12 mouse cellular contexts compared by ENCODE assay signal in the genomic region with DNA sequence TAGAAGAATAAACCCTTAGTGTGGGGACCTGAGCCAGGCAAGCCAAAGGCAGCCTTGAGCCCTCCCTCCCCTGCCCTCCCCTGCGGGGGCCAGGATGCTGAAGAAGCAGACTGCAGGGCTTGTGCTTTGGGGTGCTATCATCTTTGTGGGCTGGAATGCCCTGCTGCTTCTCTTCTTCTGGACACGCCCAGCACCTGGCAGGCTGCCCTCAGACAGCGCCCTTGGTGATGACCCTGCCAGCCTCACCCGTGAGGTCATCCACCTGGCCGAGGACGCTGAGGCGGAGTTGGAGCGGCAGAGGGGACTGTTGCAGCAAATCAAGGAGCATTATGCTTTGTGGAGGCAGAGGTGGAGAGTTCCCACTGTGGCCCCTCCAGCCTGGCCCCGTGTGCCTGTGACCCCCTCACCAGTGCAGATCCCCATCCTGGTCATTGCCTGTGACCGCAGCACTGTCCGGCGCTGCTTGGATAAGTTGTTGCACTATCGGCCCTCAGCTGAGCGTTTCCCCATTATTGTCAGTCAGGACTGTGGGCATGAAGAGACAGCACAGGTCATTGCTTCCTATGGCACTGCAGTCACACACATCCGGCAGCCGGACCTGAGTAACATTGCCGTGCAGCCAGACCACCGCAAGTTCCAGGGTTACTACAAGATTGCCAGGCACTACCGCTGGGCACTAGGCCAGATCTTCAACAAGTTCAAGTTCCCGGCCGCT. TPM values are rescaled to one million over a fixed set of nuclear protein-coding genes. Genes with fewer than 3 reads are reported as not detected.
A peak's percentile ranks its signal among the peaks of the same experiment; 100 is the strongest.
DNase-seq lines count a peak whose midpoint lies in the region; ATAC-seq and TF ChIP-seq lines count a peak whose summit lies in the region.
"Had no signal": no experiment of that assay in that cellular context is flagged by ENCODE, and none has a peak within 500 bp of the region (broad histone marks: within the 10 kb centered on the region; RNA-seq: fewer than 3 reads in every experiment).

No protein-coding gene starts in this region.

- no peak for TF ChIP-seq RAD21 in CH12.LX (IDR thresholded peaks at IDR 0.05; ENCODE audit: low read depth, low read length)

- H3K9me3 ChIP-seq in CH12.LX (replicated peaks; ENCODE audit: low read length), result no peaks in the 10 kb centered on the region
- no peaks in the 10 kb centered on the region for H3K9me3 ChIP-seq in forebrain, embryonic 12.5 days
- H3K9me3 ChIP-seq: midbrain, embryonic 12.5 days had no signal

- no peaks in the 10 kb centered on the region for H3K27me3 ChIP-seq in CH12.LX (replicated peaks)
- H3K27me3 ChIP-seq in forebrain, embryonic 12.5 days, result no peaks in the 10 kb centered on the region
- H3K27me3 ChIP-seq: midbrain, embryonic 12.5 days had no signal

- TF ChIP-seq CTCF in CH12.LX (conservative IDR thresholded peaks at IDR 0.05 in 1 of 2, IDR thresholded peaks at IDR 0.05 in 1 of 2; ENCODE audit: low read depth in 2 of 2, low read length in 2 of 2), result no peak

- in situ Hi-C loops in CH12.LX (cut with MboI; ENCODE audit: low pct_ligation_motif_present, low pct_unique_long_range_greater_than_20kb, low sequenced_read_pairs), result loop anchor here (5.0 to 25.0 kb wide), 3 partner anchors 63 to 476 kb away; partner anchors contain the start of gene Olfr1396

- H3K79me2 ChIP-seq in CH12.LX (replicated peaks; ENCODE audit: control insufficient read depth, extremely low read depth, insufficient read depth, poor library complexity, severe bottlenecking), result peaks cover 17% of the 10 kb centered on the region

- peak; percentile 96 for DNase-seq in heart, adult 11 months
- no peak for DNase-seq in heart, postnatal 25 days (ENCODE audit: low spot score)
- DNase-seq in CH12.LX (ENCODE audit: extremely low read depth), result no peak
- peak; percentile 91 to 93 for DNase-seq in adrenal gland, postnatal 36 days
- DNase-seq in kidney, postnatal 25 days, result peak; percentile 92 to 95
- no peak for DNase-seq in thymus, postnatal 0 days (ENCODE audit: low spot score)
- no peak for DNase-seq in cerebellum, adult 11 months

- H3K27ac ChIP-seq in CH12.LX (ENCODE audit: insufficient read depth, low read depth), result no peak overlapping the region
- H3K27ac ChIP-seq in forebrain, embryonic 12.5 days, result no peak overlapping the region
- H3K27ac ChIP-seq: hindbrain, postnatal 0 days; midbrain, embryonic 12.5 days had no signal

- ATAC-seq in forebrain, embryonic 12.5 days (ENCODE audit: low FRiP score), result no peak
- ATAC-seq: forebrain, embryonic 14.5 days; hindbrain, postnatal 0 days had no signal

- intact Hi-C loops in heart, postnatal 25 days (cut with DNase I), result no loop called here

- 96% methylated on average over 20 of the region's 21 CpGs for WGBS in forebrain, embryonic 12.5 days

- H3K36me3 ChIP-seq in CH12.LX (replicated peaks in 1 of 2; ENCODE audit: control insufficient read depth in 1 of 2, insufficient read depth in 1 of 2, low read length in 1 of 2), result peaks cover 55 to 87% of the 10 kb centered on the region in 2 experiments
- peaks cover 33% of the 10 kb centered on the region for H3K36me3 ChIP-seq in forebrain, embryonic 12.5 days (replicated peaks)

- H3K4me2 ChIP-seq in CH12.LX (ENCODE audit: insufficient read depth, low read depth, poor library complexity, severe bottlenecking), result no peak overlapping the region
- H3K4me2 ChIP-seq in forebrain, embryonic 12.5 days, result no peak overlapping the region
- H3K4me2 ChIP-seq: midbrain, embryonic 12.5 days had no signal

- TF ChIP-seq EP300 in CH12.LX (IDR thresholded peaks at IDR 0.05; ENCODE audit: low read length), result no peak

- dilution Hi-C loops in CH12.LX (cut with MboI; ENCODE audit: extremely low pct_ligation_motif_present, extremely low pct_unique_long_range_greater_than_20kb, low sequenced_read_pairs), result no loop called here

- H3K4me3 ChIP-seq in CH12.LX (replicated peaks in 1 of 3; ENCODE audit: low read depth in 2 of 3, low read length in 2 of 3, poor library complexity in 1 of 3), result no peak overlapping the region
- no peak overlapping the region for H3K4me3 ChIP-seq in forebrain, embryonic 12.5 days (replicated peaks)
- H3K4me3 ChIP-seq: midbrain, embryonic 12.5 days had no signal

- TF ChIP-seq POLR2A in CH12.LX (IDR thresholded peaks at IDR 0.05; ENCODE audit: low read depth, low read length), result no peak

- no peak overlapping the region for H3K9ac ChIP-seq in CH12.LX (ENCODE audit: insufficient read depth, low read depth)
- no peak overlapping the region for H3K9ac ChIP-seq in forebrain, embryonic 12.5 days
- H3K9ac ChIP-seq: midbrain, embryonic 12.5 days had no signal

- peaks cover 3 to 18% of the 10 kb centered on the region in 2 experiments for H3K4me1 ChIP-seq in CH12.LX (ENCODE audit: control insufficient read depth in 1 of 2, insufficient read depth in 2 of 2)
- no peaks in the 10 kb centered on the region for H3K4me1 ChIP-seq in forebrain, embryonic 12.5 days
- H3K4me1 ChIP-seq: midbrain, embryonic 12.5 days had no signal

TF ChIP-seq in CH12.LX, 34 proteins besides CTCF, POLR2A, EP300 and RAD21:
- TF ChIP-seq POLR2AphosphoS2 (IDR thresholded peaks at IDR 0.05; ENCODE audit: low read depth, low read length) (peak; percentile 3; the same call in 1 of the 2 replicates), JUN (IDR thresholded peaks at IDR 0.05; ENCODE audit: insufficient read depth, low read depth, low read length) (no peak)

RNA-seq across cellular contexts. Expression of gene Mgat1, which starts 16.8 kb away (rescaled TPM):
- total RNA-seq in heart, postnatal 25 days (2021), result 10 to 100 TPM; 49.1 to 64.1 TPM
- 83.2 and 118 TPM in 2 replicates for total RNA-seq in CH12.LX (2012; rRNA removed)
- total RNA-seq in CH12.LX (2014; rRNA removed), result 63.2 and 67.7 TPM in 2 replicates
- 80.9 and 90.5 TPM in 2 replicates for polyA plus RNA-seq in CH12.LX (2012; ENCODE audit: insufficient read length, low read depth)
- total RNA-seq in adrenal gland, postnatal 36 days (2021), result 100 to 1,000 TPM; 113 to 135 TPM
- 82.0 and 82.7 TPM in 2 replicates for polyA plus RNA-seq in thymus, postnatal 0 days (2015; fragmentation: Nextera tagmentation; extraction: Ambion mirVana)
- 31.4 and 35.5 TPM in 2 replicates for polyA plus RNA-seq in forebrain, embryonic 12.5 days (2016; fragmentation: Nextera tagmentation; extraction: Ambion mirVana)

RNA-seq across cellular contexts. Expression of gene Olfr1393, which starts 17.3 kb away (rescaled TPM):
- total RNA-seq in heart, postnatal 25 days (2021), result under 1 TPM; 0.10 to 0.11 TPM
- total RNA-seq in CH12.LX (2012; rRNA removed) (0.04 TPM in 1 of 2 replicates, not detected in the other), CH12.LX (2014; rRNA removed) (0.18 TPM in 1 of 2 replicates, not detected in the other)
- polyA plus RNA-seq in CH12.LX (2012; ENCODE audit: insufficient read length, low read depth), result 0.08 and 0.10 TPM in 2 replicates
- total RNA-seq in adrenal gland, postnatal 36 days (2021), result not detected
- polyA plus RNA-seq in thymus, postnatal 0 days (2015; fragmentation: Nextera tagmentation; extraction: Ambion mirVana), result not detected in 2 replicates
- 0.06 and 0.18 TPM in 2 replicates for polyA plus RNA-seq in forebrain, embryonic 12.5 days (2016; fragmentation: Nextera tagmentation; extraction: Ambion mirVana)
- total RNA-seq: hindbrain, postnatal 0 days had no signal
- polyA plus RNA-seq: forebrain, embryonic 14.5 days had no signal

RNA-seq across cellular contexts. Expression of gene Olfr1392, which starts 24.3 kb away (rescaled TPM):
- total RNA-seq in heart, postnatal 25 days (2021), result not detected
- total RNA-seq in CH12.LX (2012; rRNA removed), result not detected in 2 replicates
- total RNA-seq in CH12.LX (2014; rRNA removed), result not detected in 2 replicates
- polyA plus RNA-seq in CH12.LX (2012; ENCODE audit: insufficient read length, low read depth), result not detected in 2 replicates
- not detected for total RNA-seq in adrenal gland, postnatal 36 days (2021)
- polyA plus RNA-seq in thymus, postnatal 0 days (2015; fragmentation: Nextera tagmentation; extraction: Ambion mirVana), result not detected in 2 replicates
- not detected in 2 replicates for polyA plus RNA-seq in forebrain, embryonic 12.5 days (2016; fragmentation: Nextera tagmentation; extraction: Ambion mirVana)
- total RNA-seq: hindbrain, postnatal 0 days; left cerebral cortex, postnatal 36 days had no signal
- polyA plus RNA-seq: forebrain, embryonic 14.5 days; hindbrain, postnatal 0 days had no signal

RNA-seq across cellular contexts. Expression of gene Olfr10, which starts 43.8 kb away (rescaled TPM):
- not detected for total RNA-seq in heart, postnatal 25 days (2021)
- not detected in 2 replicates for total RNA-seq in CH12.LX (2012; rRNA removed)
- not detected in 2 replicates for total RNA-seq in CH12.LX (2014; rRNA removed)
- not detected in 2 replicates for polyA plus RNA-seq in CH12.LX (2012; ENCODE audit: insufficient read length, low read depth)
- total RNA-seq in adrenal gland, postnatal 36 days (2021), result not detected
- not detected in 2 replicates for polyA plus RNA-seq in thymus, postnatal 0 days (2015; fragmentation: Nextera tagmentation; extraction: Ambion mirVana)
- polyA plus RNA-seq in forebrain, embryonic 12.5 days (2016; fragmentation: Nextera tagmentation; extraction: Ambion mirVana), result not detected in 2 replicates
- total RNA-seq: hindbrain, postnatal 0 days; left cerebral cortex, postnatal 36 days had no signal
- polyA plus RNA-seq: forebrain, embryonic 14.5 days; hindbrain, postnatal 0 days; midbrain, embryonic 12.5 days had no signal

RNA-seq across cellular contexts. Expression of gene Zfp62, which starts 57.7 kb away (rescaled TPM):
- 10 to 100 TPM; 21.5 to 29.6 TPM for total RNA-seq in heart, postnatal 25 days (2021)
- 21.3 and 22.6 TPM in 2 replicates for total RNA-seq in CH12.LX (2012; rRNA removed)
- 38.7 and 48.8 TPM in 2 replicates for total RNA-seq in CH12.LX (2014; rRNA removed)
- 23.2 and 25.3 TPM in 2 replicates for polyA plus RNA-seq in CH12.LX (2012; ENCODE audit: insufficient read length, low read depth)
- 10 to 100 TPM; 29.7 to 33.3 TPM for total RNA-seq in adrenal gland, postnatal 36 days (2021)
- polyA plus RNA-seq in thymus, postnatal 0 days (2015; fragmentation: Nextera tagmentation; extraction: Ambion mirVana), result 33.8 and 36.1 TPM in 2 replicates
- 60.5 and 63.3 TPM in 2 replicates for polyA plus RNA-seq in forebrain, embryonic 12.5 days (2016; fragmentation: Nextera tagmentation; extraction: Ambion mirVana)

Comparison
In these comparisons a context has a peak if more than half of its experiments do, and no peak if none do; other contexts are left out.
1. DNase-seq: peak in heart, adult 11 months (single experiment), adrenal gland, postnatal 36 days (2 of 2) and kidney, postnatal 25 days (2 of 2); none in heart, postnatal 25 days (single experiment), CH12.LX (single experiment), thymus, postnatal 0 days (single experiment) and cerebellum, adult 11 months (single experiment).